Mouse (Mus musculus) layer of hippocampus, adult 2 months (tissue): ENCODE measurements around the gene Klhl2. TPM values are rescaled to one million over a fixed set of nuclear protein-coding genes. Genes with fewer than 3 reads are reported as not detected.

Experiments
- DNase-seq, 2 experiments: peaks; one replicate each; pipeline ENCODE4 v3.0.0; 2022; ENCODE audit warnings: low spot score in 2 of 2
- H3K27ac ChIP-seq: fragments of 200-600 bp; 2 replicates; pipeline ENCODE4 v1.8.1; 2022
- H3K4me3 ChIP-seq: fragments of 200-600 bp; 2 replicates; pipeline ENCODE4 v1.8.1; 2022; ENCODE audit warnings: mild to moderate bottlenecking
- CTCF ChIP-seq: fragments of 200-600 bp; conservative IDR thresholded peaks from 2 replicates; pipeline ENCODE4 v1.8.1; 2022; ENCODE audit warnings: antibody characterized with exemption, mild to moderate bottlenecking, moderate library complexity
- total RNA-seq, 2 experiments: library from RNA; stranded (reverse); gene quantifications; 2 replicates each; pipeline ENCODE4 v1.2.3; 2021

The Klhl2 gene
- total RNA-seq, 2 experiments from 2014 or later: 303 to 323 TPM

GRCm38 (mm10) chr8:64827356-64827755 lies 22.5 kb downstream of the Klhl2 start:
- DNase-seq: no peak
- peak overlapping the region; percentile 65 for H3K27ac ChIP-seq
- H3K4me3 ChIP-seq: no peak overlapping the region
- TF ChIP-seq CTCF: no peak; the same call in 1 of the 2 replicates

GRCm38 (mm10) chr8:64826461-64826860 lies 23.4 kb downstream of the Klhl2 start:
- no peak for DNase-seq
- H3K27ac ChIP-seq: peak overlapping the region; percentile 69; the same call in 1 of the 2 replicates
- H3K4me3 ChIP-seq: no peak overlapping the region
- no peak for TF ChIP-seq CTCF

- Histone ChIP-seq H3K27ac (peak overlapping the region; percentile 68), H3K4me3 (no peak overlapping the region)
- no peak for DNase-seq
- no peak for TF ChIP-seq CTCF
Measured at GRCm38 (mm10) chr8:64823905-64824304, 25.9 kb downstream of the Klhl2 start.

- no peak for TF ChIP-seq CTCF
- no peak for DNase-seq
- Histone ChIP-seq H3K4me3 (no peak overlapping the region), H3K27ac (0 out of 2 replicates have a peak overlapping the region, but pooled peaks have one; percentile 18)
Measured at GRCm38 (mm10) chr8:64820940-64821339, 28.9 kb downstream of the Klhl2 start.

GRCm38 (mm10) chr8:64811790-64812189 lies 38.0 kb downstream of the Klhl2 start:
- H3K4me3 ChIP-seq: no peak overlapping the region
- TF ChIP-seq CTCF: no peak
- H3K27ac ChIP-seq: no peak overlapping the region
- DNase-seq: no peak

GRCm38 (mm10) chr8:64811083-64811482 lies 38.7 kb downstream of the Klhl2 start:
- DNase-seq: no peak
- H3K27ac ChIP-seq: no peak overlapping the region
- no peak overlapping the region for H3K4me3 ChIP-seq
- no peak for TF ChIP-seq CTCF

- H3K27ac ChIP-seq: peak overlapping the region; percentile 61; the same call in 1 of the 2 replicates
- no peak for TF ChIP-seq CTCF
- no peak overlapping the region for H3K4me3 ChIP-seq
- no peak for DNase-seq
Measured at GRCm38 (mm10) chr8:64806558-64806957, 43.3 kb downstream of the Klhl2 start.

GRCm38 (mm10) chr8:64804971-64805370 lies 44.8 kb downstream of the Klhl2 start:
- no peak for TF ChIP-seq CTCF
- Histone ChIP-seq H3K27ac (peak overlapping the region; percentile 61), H3K4me3 (no peak overlapping the region)
- DNase-seq: no peak

GRCm38 (mm10) chr8:64799306-64799705 lies 50.5 kb downstream of the Klhl2 start:
- DNase-seq: no peak
- no peak for TF ChIP-seq CTCF
- H3K27ac ChIP-seq: no peak overlapping the region
- H3K4me3 ChIP-seq: no peak overlapping the region

- no peak for DNase-seq
- Histone ChIP-seq H3K4me3 (no peak overlapping the region), H3K27ac (peak overlapping the region; percentile 48; the same call in 1 of the 2 replicates)
- no peak for TF ChIP-seq CTCF
Measured at GRCm38 (mm10) chr8:64798503-64798902, 51.3 kb downstream of the Klhl2 start.

GRCm38 (mm10) chr8:64797751-64798150 lies 52.1 kb downstream of the Klhl2 start:
- DNase-seq: no peak
- no peak for TF ChIP-seq CTCF
- peak overlapping the region; percentile 19; the same call in 1 of the 2 replicates for H3K27ac ChIP-seq
- H3K4me3 ChIP-seq: no peak overlapping the region

- DNase-seq: no peak
- Histone ChIP-seq H3K27ac (0 out of 2 replicates have a peak overlapping the region, but pooled peaks have one; percentile 40), H3K4me3 (no peak overlapping the region)
- TF ChIP-seq CTCF: no peak
Measured at GRCm38 (mm10) chr8:64791250-64791881, 58.5 kb downstream of the Klhl2 start.

- no peak for TF ChIP-seq CTCF
- no peak for DNase-seq
- no peak overlapping the region for H3K4me3 ChIP-seq
- peak overlapping the region; percentile 40; the same call in 1 of the 2 replicates for H3K27ac ChIP-seq
Measured at GRCm38 (mm10) chr8:64790418-64790817, 59.4 kb downstream of the Klhl2 start.

- TF ChIP-seq CTCF: no peak
- DNase-seq: no peak
- Histone ChIP-seq H3K4me3 (no peak overlapping the region), H3K27ac (peak overlapping the region; percentile 40; the same call in 1 of the 2 replicates)
Measured at GRCm38 (mm10) chr8:64788715-64789114, 61.1 kb downstream of the Klhl2 start.
